Mouse (Mus musculus): ENCODE data around the gene Gm5737. TPM values are rescaled to one million over a fixed set of nuclear protein-coding genes. Genes with fewer than 3 reads are reported as not detected.

Gm5737 gene
- total RNA-seq, 1 experiment from 2014 or later, result not detected

GRCm38 (mm10) chr7:120866684-120867083 is 54.5 kb downstream of the Gm5737 start:
- no peak for ATAC-seq (replicated peaks in 1 of 2; ENCODE audit: insufficient read depth in 1 of 2, low FRiP score in 2 of 2, low TSS enrichment in 1 of 2, low read depth in 1 of 2, poor library complexity in 2 of 2, severe bottlenecking in 2 of 2)

DNA sequence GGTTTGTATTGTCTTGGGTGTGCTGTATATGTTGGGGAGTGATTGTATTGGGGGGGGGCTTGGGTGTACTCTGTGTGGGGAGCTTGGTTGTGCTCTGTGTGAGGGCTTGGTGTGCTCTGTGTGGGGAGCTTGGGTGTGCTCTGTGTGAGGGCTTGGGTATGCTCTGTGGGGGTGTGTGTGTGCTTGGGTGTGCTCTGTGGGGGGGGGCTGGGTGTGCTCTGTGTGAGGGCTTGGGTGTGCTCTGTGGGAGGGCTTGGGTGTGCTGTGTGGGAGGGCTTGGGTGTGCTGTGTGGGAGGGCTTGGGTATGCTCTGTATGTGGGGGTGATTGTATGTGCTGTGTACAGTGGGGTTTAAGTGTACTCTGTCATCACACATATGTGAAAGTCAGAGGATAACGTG is 55.6 kb downstream of the Gm5737 start:
- ATAC-seq (replicated peaks in 1 of 2; ENCODE audit: insufficient read depth in 1 of 2, low FRiP score in 2 of 2, low TSS enrichment in 1 of 2, low read depth in 1 of 2, poor library complexity in 2 of 2, severe bottlenecking in 2 of 2), result no peak

- no peak for ATAC-seq (replicated peaks in 1 of 2; ENCODE audit: insufficient read depth in 1 of 2, low FRiP score in 2 of 2, low TSS enrichment in 1 of 2, low read depth in 1 of 2, poor library complexity in 2 of 2, severe bottlenecking in 2 of 2)
Observed at GRCm38 (mm10) chr7:120869883-120870282, 57.7 kb downstream of the Gm5737 start.

DNA sequence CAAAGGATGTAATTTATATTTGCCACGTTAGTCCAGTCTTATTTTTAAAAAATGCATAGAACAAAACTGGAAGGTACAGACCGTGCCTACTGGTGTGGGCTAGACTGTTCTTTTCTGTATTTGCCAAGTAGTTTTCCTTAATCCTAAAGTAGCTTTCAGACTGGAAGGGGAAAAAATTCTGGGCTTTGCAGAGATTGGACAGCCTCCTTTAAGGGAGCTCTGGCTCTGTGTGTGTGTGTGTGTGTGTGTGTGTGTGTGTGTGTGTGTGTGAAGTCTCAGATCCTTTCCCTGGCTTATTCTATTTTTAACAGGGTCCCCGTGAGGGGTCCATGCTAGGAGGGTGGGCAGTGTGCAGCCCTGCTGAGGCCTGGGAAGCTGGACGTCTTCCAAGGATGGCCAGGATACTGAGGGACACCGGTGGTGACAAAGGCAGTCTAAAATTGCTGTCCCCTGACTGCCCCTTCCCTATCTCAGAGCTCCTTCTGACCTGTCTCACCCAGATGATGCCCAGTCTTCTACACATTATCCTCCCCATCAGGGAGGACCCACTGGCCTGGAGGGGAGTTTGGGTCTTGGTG is 58.4 kb downstream of the Gm5737 start:
- ATAC-seq (replicated peaks in 1 of 2; ENCODE audit: insufficient read depth in 1 of 2, low FRiP score in 2 of 2, low TSS enrichment in 1 of 2, low read depth in 1 of 2, poor library complexity in 2 of 2, severe bottlenecking in 2 of 2), result no peak

GRCm38 (mm10) chr7:120873083-120873482 is 60.9 kb downstream of the Gm5737 start:
- no peak for ATAC-seq (replicated peaks in 1 of 2; ENCODE audit: insufficient read depth in 1 of 2, low FRiP score in 2 of 2, low TSS enrichment in 1 of 2, low read depth in 1 of 2, poor library complexity in 2 of 2, severe bottlenecking in 2 of 2)

DNA sequence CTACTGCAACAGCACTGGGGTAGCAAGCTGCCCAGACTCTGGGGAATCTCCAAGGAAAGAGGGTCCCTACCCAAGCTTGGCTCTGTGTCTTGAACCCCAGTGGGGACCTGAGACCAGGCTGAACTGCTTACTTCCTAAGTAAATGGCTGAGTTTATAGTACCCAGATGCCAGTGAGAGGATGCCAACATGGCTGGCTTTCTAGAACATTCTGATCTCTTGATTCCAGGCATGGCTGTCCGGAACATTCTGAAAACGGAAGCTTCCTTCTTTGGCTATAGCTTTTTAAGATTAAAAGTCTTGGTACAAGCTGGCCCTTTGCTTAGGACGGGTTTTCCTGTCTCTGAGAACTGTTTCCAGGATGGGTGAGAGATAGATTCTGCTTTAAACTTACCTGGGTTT is 61.9 kb downstream of the Gm5737 start:
- no peak for ATAC-seq (replicated peaks in 1 of 2; ENCODE audit: insufficient read depth in 1 of 2, low FRiP score in 2 of 2, low TSS enrichment in 1 of 2, low read depth in 1 of 2, poor library complexity in 2 of 2, severe bottlenecking in 2 of 2)

DNA sequence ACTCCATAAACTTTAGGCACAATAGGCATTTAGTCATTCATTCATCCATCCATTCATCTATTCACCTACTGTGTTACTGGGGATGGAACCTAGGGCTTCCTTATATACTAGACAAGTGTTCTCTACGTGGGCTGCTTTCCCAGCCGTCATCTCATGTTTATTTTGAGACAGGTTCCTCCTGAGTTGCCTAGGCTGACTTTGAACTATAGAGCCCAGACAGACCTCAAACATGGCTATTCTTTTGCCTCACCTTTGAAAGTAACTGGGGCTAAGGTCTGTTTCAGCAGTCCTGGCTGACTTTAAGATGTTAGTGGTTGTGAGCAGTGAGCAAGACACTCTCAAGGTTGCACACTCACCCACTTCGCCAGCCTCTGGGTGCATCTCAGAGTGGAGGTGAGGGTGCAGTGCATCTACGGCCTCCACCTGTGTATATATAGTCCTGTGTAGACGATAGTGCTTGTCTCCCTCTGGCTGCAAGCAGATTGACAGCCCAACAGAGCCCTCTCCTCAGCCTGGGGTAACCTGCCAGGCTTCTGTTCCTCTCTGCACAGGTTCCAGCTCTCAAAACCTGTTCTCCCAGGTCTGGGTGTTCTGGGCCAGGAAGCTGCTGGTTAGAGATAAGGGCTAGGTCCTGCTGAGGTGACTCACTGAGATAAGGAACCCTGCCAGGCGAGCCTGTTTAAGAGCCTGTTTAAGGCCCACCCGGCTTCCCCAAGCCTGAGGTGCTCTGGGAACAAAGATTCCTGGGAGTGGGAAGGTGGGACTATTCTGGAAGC is 62.8 kb downstream of the Gm5737 start:
- peak; percentile 87 to 91 for ATAC-seq (replicated peaks in 1 of 2; ENCODE audit: insufficient read depth in 1 of 2, low FRiP score in 2 of 2, low TSS enrichment in 1 of 2, low read depth in 1 of 2, poor library complexity in 2 of 2, severe bottlenecking in 2 of 2)

DNA sequence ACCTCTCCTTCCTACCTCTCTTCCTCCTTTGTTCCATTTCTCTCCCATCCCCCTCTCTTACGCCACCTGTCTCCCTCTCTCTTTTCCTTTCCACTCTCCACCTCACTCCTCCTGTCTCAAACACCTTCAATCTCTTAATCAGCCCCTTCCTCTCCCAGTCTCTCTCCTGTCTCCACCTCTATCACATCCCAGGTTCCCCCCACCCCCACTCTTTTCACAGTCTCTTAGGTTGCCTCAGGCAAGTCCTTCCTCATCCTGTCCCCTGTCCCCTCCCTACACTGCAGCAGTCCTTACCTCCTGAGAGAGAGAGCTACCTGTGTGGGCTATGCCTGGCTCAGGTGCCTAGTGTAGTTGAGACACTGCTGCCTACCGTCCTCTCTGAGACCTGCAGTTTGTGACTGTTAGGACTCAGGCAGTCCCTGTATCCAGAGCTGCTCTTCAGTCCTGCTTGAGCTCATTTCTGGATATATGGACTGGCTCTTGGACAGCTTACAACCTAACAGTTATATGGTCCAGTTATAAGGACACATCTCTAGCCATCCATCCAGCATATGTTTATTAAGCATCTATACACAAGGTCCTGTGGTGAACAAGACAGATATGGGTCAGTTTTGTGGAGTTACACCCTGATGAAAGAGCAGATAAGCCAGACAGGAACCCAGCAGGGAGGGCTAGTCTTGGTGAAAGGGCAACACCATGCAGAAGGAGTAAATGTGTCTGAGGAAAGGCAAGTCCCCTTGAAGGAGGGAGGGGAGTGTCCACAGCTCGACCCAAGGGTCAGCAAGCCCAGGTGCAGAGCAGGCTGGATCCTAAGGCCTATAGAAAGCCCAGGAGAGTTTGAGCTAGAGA is 63.6 kb downstream of the Gm5737 start:
- peak in 1 of 2 experiments; percentile 4; a peak in 1 of 4 replicates for ATAC-seq (replicated peaks in 1 of 2; ENCODE audit: insufficient read depth in 1 of 2, low FRiP score in 2 of 2, low TSS enrichment in 1 of 2, low read depth in 1 of 2, poor library complexity in 2 of 2, severe bottlenecking in 2 of 2)

- no peak for ATAC-seq (replicated peaks in 1 of 2; ENCODE audit: insufficient read depth in 1 of 2, low FRiP score in 2 of 2, low TSS enrichment in 1 of 2, low read depth in 1 of 2, poor library complexity in 2 of 2, severe bottlenecking in 2 of 2)
Observed at GRCm38 (mm10) chr7:120878271-120878670, 66.1 kb downstream of the Gm5737 start.

- ATAC-seq (replicated peaks in 1 of 2; ENCODE audit: insufficient read depth in 1 of 2, low FRiP score in 2 of 2, low TSS enrichment in 1 of 2, low read depth in 1 of 2, poor library complexity in 2 of 2, severe bottlenecking in 2 of 2), result no peak
Observed at GRCm38 (mm10) chr7:120879972-120880371, 67.8 kb downstream of the Gm5737 start.

DNA sequence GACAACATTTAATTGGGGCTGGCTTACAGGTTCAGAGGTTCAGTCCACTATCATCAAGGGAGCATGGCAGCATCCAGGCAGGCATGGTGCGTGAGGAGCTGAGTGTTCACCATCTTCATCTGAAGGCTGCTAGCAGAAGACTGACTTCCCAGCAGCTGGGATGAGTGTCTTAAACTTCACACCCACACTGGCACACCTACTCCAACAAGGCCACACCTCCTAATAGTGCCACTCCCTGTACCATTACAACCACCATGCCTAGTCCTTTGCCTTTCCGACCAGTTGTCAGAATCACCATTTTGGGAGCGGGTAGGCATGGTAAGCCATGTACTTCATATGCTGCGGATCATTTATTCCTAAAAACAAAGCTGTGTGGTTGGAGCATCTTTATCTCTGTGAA is 68.6 kb downstream of the Gm5737 start:
- ATAC-seq (replicated peaks in 1 of 2; ENCODE audit: insufficient read depth in 1 of 2, low FRiP score in 2 of 2, low TSS enrichment in 1 of 2, low read depth in 1 of 2, poor library complexity in 2 of 2, severe bottlenecking in 2 of 2), result no peak

Other genes with a start within 250 kb of the Gm5737 start
- gene Uqcrc2, start 177.2 kb upstream of the Gm5737 start, total RNA-seq (2017), result 143 and 160 TPM in 2 replicates
- gene Pdzd9, start 142.0 kb upstream of the Gm5737 start, total RNA-seq (2017), result not detected in 2 replicates
- 21.6 and 24.0 TPM in 2 replicates for gene Mosmo, start 134.7 kb upstream of the Gm5737 start, total RNA-seq (2017)
- not detected in 2 replicates for gene Vwa3a, start 73.0 kb upstream of the Gm5737 start, total RNA-seq (2017)
- 146 and 162 TPM in 2 replicates for gene Eef2k, start 30.5 kb downstream of the Gm5737 start, total RNA-seq (2017)
- 25.8 and 28.4 TPM in 2 replicates for gene Polr3e, start 105.4 kb downstream of the Gm5737 start, total RNA-seq (2017)
- gene Cdr2, start 169.9 kb downstream of the Gm5737 start, total RNA-seq (2017), result 1.4 and 9.1 TPM in 2 replicates
- gene Mfsd13b, start 170.1 kb downstream of the Gm5737 start, total RNA-seq (2017), result not detected in 2 replicates
- 107 and 123 TPM in 2 replicates for gene Mettl9, start 222.1 kb downstream of the Gm5737 start, total RNA-seq (2017)

All from hematopoietic stem cell, adult 5-6 weeks (primary cell).